Mouse (Mus musculus) kidney, postnatal 0 days (tissue): Measurements from ENCODE around the gene Mrps6. TPM values are rescaled to one million over a fixed set of nuclear protein-coding genes. Genes with fewer than 3 reads are reported as not detected.

Source experiments
- ATAC-seq: fragments of 200-750 bp; cut with Nextera tagmentation; replicated peaks from 2 replicates; pipeline ENCODE4 v1.8.0; 2017; ENCODE audit warnings: low read depth, moderate number of reproducible peaks, moderate TSS enrichment, moderate library complexity; ENCODE audit not compliant: low FRiP score
- DNase-seq: peaks from one replicate; pipeline ENCODE4 v3.0.0-alpha.2; 2016; ENCODE audit warnings: low spot score
- H3K27ac ChIP-seq: fragments of 300-500 bp; sonication (generic); 2 replicates; pipeline ENCODE4 v1.5.1; 2014; ENCODE audit warnings: mild to moderate bottlenecking
- H3K27me3 ChIP-seq: fragments of 300-500 bp; sonication (generic); 2 replicates; pipeline ENCODE4 v1.6.1; 2014; ENCODE audit warnings: low read length, mixed read lengths; ENCODE audit not compliant: insufficient read depth
- H3K36me3 ChIP-seq: fragments of 300-500 bp; sonication (generic); 2 replicates; pipeline ENCODE4 v1.6.1; 2014; ENCODE audit warnings: low read length, mixed read lengths; ENCODE audit not compliant: insufficient read depth
- H3K4me1 ChIP-seq: fragments of 300-500 bp; sonication (generic); replicated peaks from 2 replicates; pipeline ENCODE4 v1.6.1; 2014; ENCODE audit warnings: antibody characterized with exemption, low read length, mixed read lengths; ENCODE audit not compliant: insufficient read depth
- H3K4me2 ChIP-seq: fragments of 300-500 bp; sonication (generic); 2 replicates; pipeline ENCODE4 v1.6.1; 2014; ENCODE audit warnings: mild to moderate bottlenecking, low read length, moderate library complexity, mixed read lengths
- H3K4me3 ChIP-seq: fragments of 300-500 bp; sonication (generic); replicated peaks from 2 replicates; pipeline ENCODE4 v1.5.1; 2014; ENCODE audit warnings: low read depth, low read length
- H3K9ac ChIP-seq: fragments of 300-500 bp; sonication (generic); 2 replicates; pipeline ENCODE4 v1.6.1; 2014; ENCODE audit warnings: low read depth, low read length
- H3K9me3 ChIP-seq: fragments of 300-500 bp; sonication (generic); replicated peaks from 2 replicates; pipeline ENCODE4 v1.6.1; 2016; ENCODE audit warnings: low read length, inconsistent platforms, mixed read lengths
- CTCF ChIP-seq: IDR thresholded peaks from 2 replicates; pipeline ENCODE4 v1.5.1; 2016; ENCODE audit warnings: antibody characterized with exemption, low read depth, mild to moderate bottlenecking, moderate library complexity
- WGBS: fragments of 180-500 bp; shearing (Covaris S2); extraction: QIAGEN DNeasy Blood & Tissue Kit; methylation state at CpG from one replicate; pipeline ENCODE4 v1.1.7; 2014; 5-methylcytosine and 5-hydroxymethylcytosine counted together
- polyA plus RNA-seq: library from polyadenylated mRNA; unstranded; fragments of >200 nt; fragmentation: Nextera tagmentation; extraction: Ambion mirVana; gene quantifications from 2 replicates; pipeline ENCODE4 v1.2.1, GENCODE M21; 2015

The Mrps6 gene
- polyA plus RNA-seq, 1 experiment from 2014 or later, result 387 TPM

GRCm38 (mm10) chr16:92129843-92130242 is 71.8 kb downstream of the Mrps6 start:
- Histone ChIP-seq H3K4me3 (no peak overlapping the region), H3K36me3 (no peaks in the 10 kb centered on the region), H3K4me1 (no peaks in the 10 kb centered on the region), H3K9ac (no peak overlapping the region), H3K9me3 (no peaks in the 10 kb centered on the region), H3K27ac (no peak overlapping the region), H3K27me3 (no peaks in the 10 kb centered on the region), H3K4me2 (no peak overlapping the region)
- DNase-seq (no peak), ATAC-seq (no peak)
- 87% methylated on average over 8 of the region's 8 CpGs for WGBS
- no peak for TF ChIP-seq CTCF

DNA sequence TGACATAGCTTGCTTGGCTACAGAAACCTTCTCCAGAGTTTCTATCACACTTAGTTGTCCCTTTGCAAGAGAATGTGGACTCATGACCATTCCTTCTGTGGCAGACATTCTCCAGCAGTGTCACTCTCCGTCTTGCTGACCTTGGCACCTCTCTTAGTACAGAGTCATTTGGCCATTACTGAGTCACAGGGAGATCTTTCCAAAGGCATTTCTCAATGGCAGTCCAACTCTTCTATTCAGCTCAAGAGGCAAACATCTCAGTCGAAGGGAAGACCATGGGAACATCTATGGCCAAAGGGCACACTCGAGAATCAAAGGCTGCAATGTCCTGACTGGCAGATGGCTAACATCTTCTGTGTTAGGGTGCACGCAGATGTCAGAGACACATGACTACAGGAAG is 74.4 kb downstream of the Mrps6 start:
- ATAC-seq (no peak), DNase-seq (no peak)
- Histone ChIP-seq H3K4me2 (no peak overlapping the region), H3K36me3 (no peaks in the 10 kb centered on the region), H3K9ac (no peak overlapping the region), H3K27ac (no peak overlapping the region), H3K4me1 (no peaks in the 10 kb centered on the region), H3K4me3 (no peak overlapping the region), H3K27me3 (no peaks in the 10 kb centered on the region), H3K9me3 (no peaks in the 10 kb centered on the region)
- TF ChIP-seq CTCF, result no peak
- 82% methylated on average over 4 of the region's 4 CpGs for WGBS

GRCm38 (mm10) chr16:92134148-92134764 is 76.2 kb downstream of the Mrps6 start:
- WGBS, result 68% methylated on average over 11 of the region's 11 CpGs
- no peaks in the 10 kb centered on the region for H3K9me3 ChIP-seq
- H3K9ac ChIP-seq, result no peak overlapping the region
- no peak overlapping the region for H3K27ac ChIP-seq
- H3K4me2 ChIP-seq, result no peak overlapping the region
- H3K27me3 ChIP-seq, result no peaks in the 10 kb centered on the region
- no peak for TF ChIP-seq CTCF
- H3K4me3 ChIP-seq, result no peak overlapping the region
- no peaks in the 10 kb centered on the region for H3K4me1 ChIP-seq
- H3K36me3 ChIP-seq, result no peaks in the 10 kb centered on the region
- DNase-seq, result no peak
- no peak for ATAC-seq

DNA sequence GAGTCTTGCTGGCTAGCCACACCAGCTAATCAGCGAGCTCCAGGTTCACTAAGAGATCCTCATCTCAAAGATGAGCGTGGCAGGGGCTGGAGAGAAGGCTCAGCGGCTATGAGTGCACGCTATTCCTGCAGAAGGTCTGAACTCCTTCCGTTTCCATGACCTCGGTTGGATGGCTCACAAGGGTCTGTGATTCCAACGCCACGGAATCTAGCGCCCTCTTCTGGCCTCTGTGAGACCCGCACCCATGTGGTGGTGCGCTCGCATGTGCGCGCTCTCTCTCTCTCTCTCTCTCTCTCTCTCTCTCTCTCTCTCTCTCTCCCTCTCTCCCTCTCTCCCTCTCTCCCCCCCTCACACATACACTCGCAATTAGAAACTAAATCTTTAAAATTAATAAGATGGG is 78.2 kb downstream of the Mrps6 start:
- no peak overlapping the region for H3K9ac ChIP-seq
- H3K27ac ChIP-seq, result no peak overlapping the region
- no peaks in the 10 kb centered on the region for H3K36me3 ChIP-seq
- H3K4me1 ChIP-seq, result no peaks in the 10 kb centered on the region
- H3K4me2 ChIP-seq, result no peak overlapping the region
- no peaks in the 10 kb centered on the region for H3K27me3 ChIP-seq
- no peak for ATAC-seq
- TF ChIP-seq CTCF, result peak; percentile 17; the same call in 1 of the 2 replicates
- 95% methylated on average over 15 of the region's 15 CpGs for WGBS
- H3K9me3 ChIP-seq, result no peaks in the 10 kb centered on the region
- H3K4me3 ChIP-seq, result no peak overlapping the region
- no peak for DNase-seq

DNA sequence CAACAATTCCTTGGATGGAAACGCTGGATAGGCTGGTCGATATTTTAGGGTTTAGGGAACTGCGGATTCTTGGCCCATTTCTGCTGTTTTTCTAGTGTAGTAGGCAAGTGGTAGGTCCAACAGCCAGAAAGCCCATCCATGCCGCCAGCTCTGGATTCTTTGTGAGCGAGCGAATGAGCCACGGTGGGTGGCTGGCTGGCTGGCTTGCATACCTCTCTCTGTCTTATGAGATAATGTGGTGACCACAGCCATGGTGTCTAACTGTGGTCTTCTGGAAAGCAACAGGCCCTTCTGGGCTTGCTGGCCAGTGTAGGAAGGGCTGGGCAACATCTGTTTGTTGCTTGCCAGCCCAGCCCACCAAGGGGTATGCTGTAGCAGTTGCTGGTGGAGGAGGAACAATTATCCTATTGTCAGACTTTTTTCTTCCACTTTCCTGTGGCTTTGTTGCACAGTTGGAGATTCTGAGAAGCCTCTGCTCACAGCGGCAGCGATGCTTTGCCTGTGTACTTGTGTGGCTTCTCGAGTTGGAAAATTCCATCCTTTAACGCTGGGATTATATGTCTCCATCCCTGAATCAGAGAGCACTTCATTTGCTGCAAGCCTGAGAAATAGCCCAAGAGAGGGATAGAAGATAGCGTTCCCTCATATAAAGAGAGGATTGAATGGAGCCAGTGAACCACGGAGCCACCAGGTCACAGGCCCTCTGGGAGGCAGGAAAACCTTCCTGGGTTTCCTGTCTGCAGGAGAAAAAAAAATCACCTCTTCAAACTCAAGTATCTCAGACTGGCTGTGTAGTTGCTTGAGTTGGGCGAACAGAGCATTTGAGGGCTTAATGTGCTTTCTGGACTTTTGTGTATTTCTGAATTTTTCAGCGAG is 81.6 kb downstream of the Mrps6 start:
- H3K9me3 ChIP-seq, result no peaks in the 10 kb centered on the region
- ATAC-seq (no peak), DNase-seq (no peak)
- no peaks in the 10 kb centered on the region for H3K4me1 ChIP-seq
- WGBS, result 57% methylated on average over 15 of the region's 15 CpGs
- H3K4me3 ChIP-seq, result no peak overlapping the region
- H3K36me3 ChIP-seq, result no peaks in the 10 kb centered on the region
- TF ChIP-seq CTCF, result no peak
- H3K27ac ChIP-seq, result 0 out of 2 replicates have a peak overlapping the region, but pooled peaks have one; percentile 4
- no peaks in the 10 kb centered on the region for H3K27me3 ChIP-seq
- no peak overlapping the region for H3K4me2 ChIP-seq
- no peak overlapping the region for H3K9ac ChIP-seq

- no peak overlapping the region for H3K4me3 ChIP-seq
- H3K36me3 ChIP-seq, result no peaks in the 10 kb centered on the region
- H3K4me2 ChIP-seq, result no peak overlapping the region
- no peak overlapping the region for H3K9ac ChIP-seq
- H3K9me3 ChIP-seq, result no peaks in the 10 kb centered on the region
- WGBS, result 82% methylated on average over 9 of the region's 9 CpGs
- DNase-seq (no peak), ATAC-seq (no peak)
- no peaks in the 10 kb centered on the region for H3K4me1 ChIP-seq
- TF ChIP-seq CTCF, result no peak
- H3K27me3 ChIP-seq, result no peaks in the 10 kb centered on the region
- H3K27ac ChIP-seq, result no peak overlapping the region
Measured at GRCm38 (mm10) chr16:92140328-92140727, 82.3 kb downstream of the Mrps6 start.
